Mouse (Mus musculus) ES-Bruce4 (cell line): Measurements from ENCODE around the gene Smim7. TPM values are rescaled to one million over a fixed set of nuclear protein-coding genes. Genes with fewer than 3 reads are reported as not detected.

Source experiments
- H3K27ac ChIP-seq: 2 replicates; pipeline ENCODE4 v1.5.1; 2012; ENCODE audit warnings: low read length, inconsistent platforms; ENCODE audit not compliant: insufficient read depth
- H3K27me3 ChIP-seq: 2 replicates; pipeline ENCODE4 v1.6.1; 2012; ENCODE audit warnings: mild to moderate bottlenecking, low read length, inconsistent platforms; ENCODE audit not compliant: control insufficient read depth, poor library complexity, insufficient read depth, severe bottlenecking
- H3K36me3 ChIP-seq: 2 replicates; pipeline ENCODE4 v1.6.1; 2012; ENCODE audit warnings: inconsistent platforms, mild to moderate bottlenecking, low read length, moderate library complexity; ENCODE audit not compliant: control insufficient read depth, poor library complexity, insufficient read depth, severe bottlenecking
- H3K4me1 ChIP-seq: one replicate; pipeline ENCODE4 v1.8.1; 2011; ENCODE audit warnings: low read length; ENCODE audit not compliant: control insufficient read depth, insufficient read depth
- H3K4me3 ChIP-seq: 2 replicates; pipeline ENCODE4 v1.5.1; 2011; ENCODE audit warnings: low read depth, mild to moderate bottlenecking, low read length
- H3K9ac ChIP-seq: 2 replicates; pipeline ENCODE4 v1.6.1; 2012; ENCODE audit warnings: low read depth, mild to moderate bottlenecking, inconsistent platforms; ENCODE audit not compliant: poor library complexity, severe bottlenecking
- H3K9me3 ChIP-seq: replicated peaks from 2 replicates; pipeline ENCODE4 v1.6.1; 2012; ENCODE audit warnings: mild to moderate bottlenecking, low read length, inconsistent platforms; ENCODE audit not compliant: control insufficient read depth, poor library complexity, insufficient read depth, severe bottlenecking
- CTCF ChIP-seq: IDR thresholded peaks from one replicate; pipeline ENCODE4 v1.8.1; 2011; ENCODE audit warnings: low read depth, low read length
- EP300 ChIP-seq: IDR thresholded peaks from 2 replicates; pipeline ENCODE4 v1.6.1; 2011; ENCODE audit warnings: low read depth, low read length; ENCODE audit not compliant: insufficient read depth
- POLR2A ChIP-seq: IDR thresholded peaks from one replicate; pipeline ENCODE4 v1.8.1; 2011; ENCODE audit warnings: low read length; ENCODE audit not compliant: insufficient read depth
- polyA plus RNA-seq: library from polyadenylated mRNA; stranded (reverse); fragments of >200 nt; gene quantifications from 2 replicates; pipeline ENCODE4 v1.2.4, GENCODE M21; 2011; ENCODE audit warnings: low read depth; ENCODE audit not compliant: missing spikeins, insufficient read depth, insufficient read length

Smim7 gene
- polyA plus RNA-seq, 1 experiment: 77.7 TPM

GRCm38 (mm10) chr8:72532103-72532502 is 38.8 kb downstream of the Smim7 start:
- no peaks in the 10 kb centered on the region for H3K9me3 ChIP-seq
- no peaks in the 10 kb centered on the region for H3K27me3 ChIP-seq
- no peak overlapping the region for H3K4me3 ChIP-seq
- H3K27ac ChIP-seq: no peak overlapping the region
- peaks cover 3% of the 10 kb centered on the region for H3K4me1 ChIP-seq
- no peak overlapping the region for H3K9ac ChIP-seq
- peaks cover 2% of the 10 kb centered on the region; the same call in 1 of the 2 replicates for H3K36me3 ChIP-seq
- TF ChIP-seq CTCF (no peak), POLR2A (no peak), EP300 (no peak)

DNA sequence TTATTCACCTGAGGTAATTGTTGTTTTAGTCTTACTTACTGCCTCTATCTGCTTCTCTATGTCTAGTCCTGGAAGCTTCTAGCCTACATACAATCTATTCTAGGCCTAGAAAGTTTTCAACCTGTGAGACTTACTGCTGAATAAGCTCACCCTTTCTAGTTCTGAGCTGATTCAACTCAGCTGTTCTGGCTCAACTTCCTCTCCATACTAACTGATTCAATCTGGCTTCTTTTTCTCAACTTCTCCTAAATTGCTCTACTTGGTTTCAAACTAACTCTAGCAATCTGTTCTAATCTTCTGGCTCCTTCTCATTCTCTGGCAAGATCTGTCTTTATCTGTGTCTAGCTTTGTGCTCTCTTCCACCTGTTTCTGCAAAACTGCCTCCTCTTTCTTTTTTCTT is 49.0 kb downstream of the Smim7 start:
- Histone ChIP-seq H3K9ac (no peak overlapping the region), H3K4me3 (no peak overlapping the region), H3K27ac (no peak overlapping the region; the same call in 1 of the 2 replicates), H3K9me3 (no peaks in the 10 kb centered on the region; the same call in 1 of the 2 replicates), H3K27me3 (no peaks in the 10 kb centered on the region), H3K4me1 (no peaks in the 10 kb centered on the region), H3K36me3 (no peaks in the 10 kb centered on the region)
- TF ChIP-seq EP300 (no peak), CTCF (no peak), POLR2A (no peak)

GRCm38 (mm10) chr8:72517421-72517988 is 53.4 kb downstream of the Smim7 start:
- H3K36me3 ChIP-seq: no peaks in the 10 kb centered on the region
- no peaks in the 10 kb centered on the region for H3K9me3 ChIP-seq
- TF ChIP-seq EP300 (no peak), CTCF (no peak), POLR2A (no peak)
- H3K27ac ChIP-seq: no peak overlapping the region
- no peak overlapping the region for H3K4me3 ChIP-seq
- H3K4me1 ChIP-seq: no peaks in the 10 kb centered on the region
- H3K27me3 ChIP-seq: no peaks in the 10 kb centered on the region
- no peak overlapping the region for H3K9ac ChIP-seq

Other genes starting within 250 kb of the Smim7 start
- gene Eps15l1, start 149.6 kb downstream of the Smim7 start, polyA plus RNA-seq: 89.5 and 90.9 TPM in 2 replicates
- 2.9 and 3.3 TPM in 2 replicates for gene Calr3, start 127.2 kb downstream of the Smim7 start, polyA plus RNA-seq
- 5.8 and 6.9 TPM in 2 replicates for gene 1700030K09Rik, start 127.2 kb downstream of the Smim7 start, polyA plus RNA-seq
- gene Cherp, start 95.9 kb downstream of the Smim7 start, polyA plus RNA-seq: 106 TPM in 2 replicates
- gene Slc35e1, start 78.5 kb downstream of the Smim7 start, polyA plus RNA-seq: 23.6 and 24.6 TPM in 2 replicates
- gene Med26, start 22.8 kb downstream of the Smim7 start, polyA plus RNA-seq: 10.2 and 11.2 TPM in 2 replicates
- gene Tmem38a, start 967 bp upstream of the Smim7 start, polyA plus RNA-seq: 12.2 and 14.7 TPM in 2 replicates
- gene Nwd1, start 75.6 kb upstream of the Smim7 start, polyA plus RNA-seq: 0.91 and 0.94 TPM in 2 replicates
- gene Sin3b, start 152.2 kb upstream of the Smim7 start, polyA plus RNA-seq: 196 and 208 TPM in 2 replicates
- not detected in 2 replicates for gene F2rl3, start 190.8 kb upstream of the Smim7 start, polyA plus RNA-seq